Mouse (Mus musculus): ENCODE measurements around the gene Gtf2f2. TPM values are rescaled to one million over a fixed set of nuclear protein-coding genes. Genes with fewer than 3 reads are reported as not detected.

The Gtf2f2 gene
- polyA plus RNA-seq, 1 experiment from 2014 or later = 31.7 TPM

GRCm38 (mm10) chr14:75903131-75903530 lies 107.5 kb downstream of the Gtf2f2 start:
- no peak overlapping the region for H3K4me3 ChIP-seq (ENCODE audit: low read length)
- H3K27me3 ChIP-seq (replicated peaks; ENCODE audit: control insufficient read depth, insufficient read depth, low read length) = no peaks in the 10 kb centered on the region
- no peak for ATAC-seq
- H3K9me3 ChIP-seq (ENCODE audit: control insufficient read depth, low read length) = no peaks in the 10 kb centered on the region
- no peaks in the 10 kb centered on the region for H3K4me1 ChIP-seq (ENCODE audit: control insufficient read depth, insufficient read depth, low read length)
- WGBS = 87% methylated on average over 3 of the region's 3 CpGs
- H3K4me2 ChIP-seq (ENCODE audit: low read depth, low read length) = no peak overlapping the region
- no peak overlapping the region for H3K27ac ChIP-seq (ENCODE audit: low read length)
- no peak overlapping the region for H3K9ac ChIP-seq (ENCODE audit: low read depth, low read length)
- peaks cover 6% of the 10 kb centered on the region; the same call in 1 of the 2 replicates for H3K36me3 ChIP-seq (ENCODE audit: control insufficient read depth, insufficient read depth, low read length)

- WGBS = 84% methylated on average over 2 of the region's 2 CpGs
- Histone ChIP-seq H3K4me2 (ENCODE audit: low read depth, low read length) (no peak overlapping the region), H3K4me1 (ENCODE audit: control insufficient read depth, insufficient read depth, low read length) (no peaks in the 10 kb centered on the region), H3K9ac (ENCODE audit: low read depth, low read length) (no peak overlapping the region), H3K27ac (ENCODE audit: low read length) (no peak overlapping the region), H3K36me3 (ENCODE audit: control insufficient read depth, insufficient read depth, low read length) (peaks cover 9% of the 10 kb centered on the region; the same call in 1 of the 2 replicates), H3K4me3 (ENCODE audit: low read length) (no peak overlapping the region), H3K27me3 (replicated peaks; ENCODE audit: control insufficient read depth, insufficient read depth, low read length) (no peaks in the 10 kb centered on the region), H3K9me3 (ENCODE audit: control insufficient read depth, low read length) (no peaks in the 10 kb centered on the region)
- no peak for ATAC-seq
Observed at GRCm38 (mm10) chr14:75902013-75902412, 108.7 kb downstream of the Gtf2f2 start.

- Histone ChIP-seq H3K9me3 (ENCODE audit: control insufficient read depth, low read length) (no peaks in the 10 kb centered on the region), H3K9ac (ENCODE audit: low read depth, low read length) (no peak overlapping the region), H3K36me3 (ENCODE audit: control insufficient read depth, insufficient read depth, low read length) (peaks cover 9% of the 10 kb centered on the region; the same call in 1 of the 2 replicates), H3K4me3 (ENCODE audit: low read length) (no peak overlapping the region), H3K27ac (ENCODE audit: low read length) (no peak overlapping the region), H3K27me3 (replicated peaks; ENCODE audit: control insufficient read depth, insufficient read depth, low read length) (no peaks in the 10 kb centered on the region), H3K4me2 (ENCODE audit: low read depth, low read length) (no peak overlapping the region), H3K4me1 (ENCODE audit: control insufficient read depth, insufficient read depth, low read length) (no peaks in the 10 kb centered on the region)
- ATAC-seq = no peak
- 64% methylated on average over 5 of the region's 5 CpGs for WGBS
Observed at GRCm38 (mm10) chr14:75900793-75901499, 109.7 kb downstream of the Gtf2f2 start.

GRCm38 (mm10) chr14:75899566-75899965 lies 111.1 kb downstream of the Gtf2f2 start:
- H3K4me3 ChIP-seq (ENCODE audit: low read length) = no peak overlapping the region
- no peak overlapping the region for H3K27ac ChIP-seq (ENCODE audit: low read length)
- no peaks in the 10 kb centered on the region for H3K27me3 ChIP-seq (replicated peaks; ENCODE audit: control insufficient read depth, insufficient read depth, low read length)
- H3K4me1 ChIP-seq (ENCODE audit: control insufficient read depth, insufficient read depth, low read length) = no peaks in the 10 kb centered on the region
- H3K9me3 ChIP-seq (ENCODE audit: control insufficient read depth, low read length) = no peaks in the 10 kb centered on the region
- H3K9ac ChIP-seq (ENCODE audit: low read depth, low read length) = no peak overlapping the region
- H3K36me3 ChIP-seq (ENCODE audit: control insufficient read depth, insufficient read depth, low read length) = peaks cover 3% of the 10 kb centered on the region; the same call in 1 of the 2 replicates
- WGBS = 26% methylated on average over 4 of the region's 4 CpGs
- peak; percentile 40; the same call in 1 of the 2 replicates for ATAC-seq
- H3K4me2 ChIP-seq (ENCODE audit: low read depth, low read length) = no peak overlapping the region

GRCm38 (mm10) chr14:75892118-75892517 lies 118.5 kb downstream of the Gtf2f2 start:
- 86% methylated on average over 9 of the region's 9 CpGs for WGBS
- Histone ChIP-seq H3K9me3 (ENCODE audit: control insufficient read depth, low read length) (no peaks in the 10 kb centered on the region), H3K27ac (ENCODE audit: low read length) (no peak overlapping the region), H3K36me3 (ENCODE audit: control insufficient read depth, insufficient read depth, low read length) (0 out of 2 replicates have a peak, but pooled peaks cover 2% of the 10 kb centered on the region), H3K4me1 (ENCODE audit: control insufficient read depth, insufficient read depth, low read length) (no peaks in the 10 kb centered on the region), H3K27me3 (replicated peaks; ENCODE audit: control insufficient read depth, insufficient read depth, low read length) (no peaks in the 10 kb centered on the region), H3K4me3 (ENCODE audit: low read length) (no peak overlapping the region), H3K4me2 (ENCODE audit: low read depth, low read length) (no peak overlapping the region), H3K9ac (ENCODE audit: low read depth, low read length) (no peak overlapping the region)
- ATAC-seq = no peak

- no peak overlapping the region for H3K4me3 ChIP-seq (ENCODE audit: low read length)
- H3K27ac ChIP-seq (ENCODE audit: low read length) = no peak overlapping the region
- H3K9me3 ChIP-seq (ENCODE audit: control insufficient read depth, low read length) = no peaks in the 10 kb centered on the region
- H3K4me2 ChIP-seq (ENCODE audit: low read depth, low read length) = no peak overlapping the region
- H3K36me3 ChIP-seq (ENCODE audit: control insufficient read depth, insufficient read depth, low read length) = no peaks in the 10 kb centered on the region
- H3K9ac ChIP-seq (ENCODE audit: low read depth, low read length) = no peak overlapping the region
- no peak for ATAC-seq
- no peaks in the 10 kb centered on the region for H3K27me3 ChIP-seq (replicated peaks; ENCODE audit: control insufficient read depth, insufficient read depth, low read length)
- WGBS = 81% methylated on average over 5 of the region's 5 CpGs
- H3K4me1 ChIP-seq (ENCODE audit: control insufficient read depth, insufficient read depth, low read length) = no peaks in the 10 kb centered on the region
Observed at GRCm38 (mm10) chr14:75883873-75884272, 126.8 kb downstream of the Gtf2f2 start.

- no peak for ATAC-seq
- H3K9ac ChIP-seq (ENCODE audit: low read depth, low read length) = no peak overlapping the region
- H3K36me3 ChIP-seq (ENCODE audit: control insufficient read depth, insufficient read depth, low read length) = no peaks in the 10 kb centered on the region
- no peaks in the 10 kb centered on the region for H3K4me1 ChIP-seq (ENCODE audit: control insufficient read depth, insufficient read depth, low read length)
- 69% methylated on average over 5 of the region's 5 CpGs for WGBS
- H3K4me2 ChIP-seq (ENCODE audit: low read depth, low read length) = no peak overlapping the region
- no peaks in the 10 kb centered on the region for H3K27me3 ChIP-seq (replicated peaks; ENCODE audit: control insufficient read depth, insufficient read depth, low read length)
- no peak overlapping the region for H3K27ac ChIP-seq (ENCODE audit: low read length)
- no peaks in the 10 kb centered on the region for H3K9me3 ChIP-seq (ENCODE audit: control insufficient read depth, low read length)
- H3K4me3 ChIP-seq (ENCODE audit: low read length) = no peak overlapping the region
Observed at GRCm38 (mm10) chr14:75883330-75883729, 127.3 kb downstream of the Gtf2f2 start.

GRCm38 (mm10) chr14:75881856-75882255 lies 128.8 kb downstream of the Gtf2f2 start:
- H3K4me3 ChIP-seq (ENCODE audit: low read length) = no peak overlapping the region
- no peak overlapping the region for H3K9ac ChIP-seq (ENCODE audit: low read depth, low read length)
- no peaks in the 10 kb centered on the region for H3K36me3 ChIP-seq (ENCODE audit: control insufficient read depth, insufficient read depth, low read length)
- H3K27ac ChIP-seq (ENCODE audit: low read length) = no peak overlapping the region
- no peak overlapping the region for H3K4me2 ChIP-seq (ENCODE audit: low read depth, low read length)
- no peaks in the 10 kb centered on the region for H3K4me1 ChIP-seq (ENCODE audit: control insufficient read depth, insufficient read depth, low read length)
- ATAC-seq = no peak
- 47% methylated on average over 4 of the region's 4 CpGs for WGBS
- no peaks in the 10 kb centered on the region for H3K27me3 ChIP-seq (replicated peaks; ENCODE audit: control insufficient read depth, insufficient read depth, low read length)
- H3K9me3 ChIP-seq (ENCODE audit: control insufficient read depth, low read length) = no peaks in the 10 kb centered on the region

GRCm38 (mm10) chr14:75878980-75879379 lies 131.7 kb downstream of the Gtf2f2 start:
- no peaks in the 10 kb centered on the region for H3K4me1 ChIP-seq (ENCODE audit: control insufficient read depth, insufficient read depth, low read length)
- no peaks in the 10 kb centered on the region for H3K36me3 ChIP-seq (ENCODE audit: control insufficient read depth, insufficient read depth, low read length)
- no peak overlapping the region for H3K27ac ChIP-seq (ENCODE audit: low read length)
- H3K9me3 ChIP-seq (ENCODE audit: control insufficient read depth, low read length) = no peaks in the 10 kb centered on the region
- H3K27me3 ChIP-seq (replicated peaks; ENCODE audit: control insufficient read depth, insufficient read depth, low read length) = no peaks in the 10 kb centered on the region
- no peak overlapping the region for H3K4me3 ChIP-seq (ENCODE audit: low read length)
- H3K9ac ChIP-seq (ENCODE audit: low read depth, low read length) = no peak overlapping the region
- H3K4me2 ChIP-seq (ENCODE audit: low read depth, low read length) = no peak overlapping the region
- WGBS = 23% methylated on average over 8 of the region's 8 CpGs
- ATAC-seq = no peak

- H3K9me3 ChIP-seq (ENCODE audit: control insufficient read depth, low read length) = no peaks in the 10 kb centered on the region
- no peak overlapping the region for H3K9ac ChIP-seq (ENCODE audit: low read depth, low read length)
- no peak overlapping the region for H3K4me3 ChIP-seq (ENCODE audit: low read length)
- ATAC-seq = no peak
- H3K36me3 ChIP-seq (ENCODE audit: control insufficient read depth, insufficient read depth, low read length) = no peaks in the 10 kb centered on the region
- WGBS = 71% methylated on average over 3 of the region's 3 CpGs
- H3K4me2 ChIP-seq (ENCODE audit: low read depth, low read length) = no peak overlapping the region
- H3K27me3 ChIP-seq (replicated peaks; ENCODE audit: control insufficient read depth, insufficient read depth, low read length) = no peaks in the 10 kb centered on the region
- H3K4me1 ChIP-seq (ENCODE audit: control insufficient read depth, insufficient read depth, low read length) = 0 out of 2 replicates have a peak, but pooled peaks cover 2% of the 10 kb centered on the region
- H3K27ac ChIP-seq (ENCODE audit: low read length) = no peak overlapping the region
Observed at GRCm38 (mm10) chr14:75877297-75877696, 133.4 kb downstream of the Gtf2f2 start.

Measured in intestine, embryonic 16.5 days (tissue).